Mouse (Mus musculus) forebrain, embryonic 14.5 days (tissue): ENCODE results near the gene Dcst1. TPM values are rescaled to one million over a fixed set of nuclear protein-coding genes. Genes with fewer than 3 reads are reported as not detected.

Source experiments
- ATAC-seq: fragments of 200-750 bp; cut with Nextera tagmentation; 2 replicates; pipeline ENCODE4 v1.8.0; 2017; ENCODE audit warnings: mild to moderate bottlenecking, moderate library complexity
- DNase-seq: peaks from one replicate; pipeline ENCODE4 v3.0.0-alpha.2; 2015; ENCODE audit warnings: low spot score
- H3K27ac ChIP-seq: fragments of 300-500 bp; sonication (generic); 2 replicates; pipeline ENCODE4 v1.5.1; 2014; ENCODE audit warnings: low read depth, mild to moderate bottlenecking, control low read depth, low read length, moderate library complexity
- H3K27me3 ChIP-seq: fragments of 300-500 bp; sonication (generic); replicated peaks from 2 replicates; pipeline ENCODE4 v1.6.1; 2014; ENCODE audit warnings: low read length, control low read depth, mixed read lengths; ENCODE audit not compliant: control insufficient read depth, insufficient read depth
- H3K36me3 ChIP-seq: fragments of 300-500 bp; sonication (generic); 2 replicates; pipeline ENCODE4 v1.6.1; 2014; ENCODE audit warnings: low read length, control low read depth; ENCODE audit not compliant: control insufficient read depth, insufficient read depth
- H3K4me1 ChIP-seq: fragments of 300-500 bp; sonication (generic); 2 replicates; pipeline ENCODE4 v1.6.1; 2014; ENCODE audit warnings: antibody characterized with exemption, low read length, control low read depth; ENCODE audit not compliant: control insufficient read depth, insufficient read depth
- H3K4me2 ChIP-seq: fragments of 300-500 bp; sonication (generic); 2 replicates; pipeline ENCODE4 v1.6.1; 2014; ENCODE audit warnings: mild to moderate bottlenecking, control low read depth, low read length
- H3K4me3 ChIP-seq: fragments of 300-500 bp; sonication (generic); 2 replicates; pipeline ENCODE4 v1.5.1; 2014; ENCODE audit warnings: low read depth, low read length, control low read depth
- H3K9ac ChIP-seq: fragments of 300-500 bp; sonication (generic); 2 replicates; pipeline ENCODE4 v1.6.1; 2014; ENCODE audit warnings: mild to moderate bottlenecking, low read length, control low read depth, moderate library complexity
- H3K9me3 ChIP-seq: fragments of 300-500 bp; sonication (generic); replicated peaks from 2 replicates; pipeline ENCODE4 v1.6.1; 2016; ENCODE audit warnings: low read length, control low read depth, mixed read lengths; ENCODE audit not compliant: control insufficient read depth
- WGBS: fragments of 180-500 bp; shearing (Covaris S2); extraction: QIAGEN DNeasy Blood & Tissue Kit; methylation state at CpG from one replicate; pipeline ENCODE4 v1.1.7; 2014; 5-methylcytosine and 5-hydroxymethylcytosine counted together
- polyA plus RNA-seq: library from polyadenylated mRNA; unstranded; fragments of >200 nt; fragmentation: Nextera tagmentation; extraction: Ambion mirVana; gene quantifications from 2 replicates; pipeline ENCODE4 v1.2.1, GENCODE M21; 2014

The Dcst1 gene
- polyA plus RNA-seq, 1 experiment from 2014 or later: 0.83 TPM

DNA sequence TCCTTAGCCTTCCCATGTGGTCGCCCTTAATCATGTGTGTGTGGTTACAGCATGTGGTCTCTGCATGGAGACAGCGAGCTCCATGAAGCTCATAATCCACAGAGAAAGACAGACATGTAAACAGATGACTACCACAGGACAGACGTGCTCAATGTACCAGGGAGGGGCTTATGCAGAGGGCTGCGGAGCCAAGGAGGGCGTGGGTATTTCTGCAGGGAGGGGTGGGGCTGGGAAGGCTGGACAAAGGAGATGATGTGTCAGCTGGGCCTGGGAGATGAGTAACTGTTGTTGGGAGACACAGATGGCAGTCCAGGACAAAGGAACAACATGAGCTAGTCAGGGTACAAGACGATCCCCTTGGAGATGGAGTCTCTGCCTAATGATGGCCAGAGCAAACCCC, 5.4 kb downstream of the Dcst1 start:
- ATAC-seq (no peak), DNase-seq (no peak)
- H3K4me2 ChIP-seq: no peak overlapping the region
- H3K4me1 ChIP-seq: no peaks in the 10 kb centered on the region
- no peaks in the 10 kb centered on the region for H3K27me3 ChIP-seq
- 74% methylated on average over 6 of the region's 6 CpGs for WGBS
- no peaks in the 10 kb centered on the region for H3K9me3 ChIP-seq
- H3K9ac ChIP-seq: no peak overlapping the region
- no peaks in the 10 kb centered on the region for H3K36me3 ChIP-seq
- no peak overlapping the region for H3K4me3 ChIP-seq
- H3K27ac ChIP-seq: no peak overlapping the region

DNA sequence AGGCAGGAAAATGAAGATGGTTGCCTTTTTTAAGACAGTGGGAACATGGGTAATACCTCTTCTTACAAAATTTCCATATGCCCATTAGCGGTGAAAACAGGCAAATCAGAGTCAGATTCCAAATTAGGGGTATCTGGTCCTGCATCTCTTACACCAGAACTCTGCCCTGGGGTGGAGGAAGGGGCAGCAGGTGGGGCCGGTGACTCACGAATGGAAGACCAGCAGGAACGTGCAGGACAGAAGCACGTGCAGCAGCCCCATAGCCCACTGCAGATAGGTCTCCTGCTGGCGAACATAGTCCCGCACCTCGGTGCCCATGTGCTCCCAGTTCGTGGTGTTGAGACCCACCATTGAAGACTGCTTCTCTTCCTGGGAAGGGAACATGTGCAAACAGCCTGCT, 9.0 kb downstream of the Dcst1 start:
- Histone ChIP-seq H3K27me3 (no peaks in the 10 kb centered on the region), H3K27ac (no peak overlapping the region), H3K36me3 (no peaks in the 10 kb centered on the region), H3K4me1 (no peaks in the 10 kb centered on the region), H3K9me3 (no peaks in the 10 kb centered on the region), H3K9ac (no peak overlapping the region), H3K4me2 (no peak overlapping the region), H3K4me3 (no peak overlapping the region)
- ATAC-seq (no peak), DNase-seq (no peak)
- 65% methylated on average over 9 of the region's 9 CpGs for WGBS

DNA sequence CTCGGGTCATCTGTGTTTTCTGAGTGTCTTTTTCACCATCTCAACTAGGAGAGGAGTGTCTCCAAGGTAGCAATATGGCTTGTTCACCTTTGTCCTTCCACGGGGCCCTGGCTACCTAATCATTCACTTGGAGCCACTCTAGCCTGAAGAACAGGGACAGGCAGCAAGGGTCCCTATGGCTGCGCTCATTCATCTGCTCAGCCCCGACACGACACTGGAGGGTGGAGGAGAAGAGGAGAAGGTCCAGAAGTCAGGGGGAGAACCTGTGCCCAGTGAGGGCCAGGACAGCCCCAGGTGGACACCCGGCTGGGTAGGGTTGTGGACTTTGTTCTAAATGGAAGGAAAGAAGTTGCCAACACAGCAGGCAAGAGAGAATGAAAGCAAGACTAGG, 9.5 kb downstream of the Dcst1 start:
- DNase-seq (no peak), ATAC-seq (no peak)
- Histone ChIP-seq H3K4me2 (no peak overlapping the region), H3K9ac (no peak overlapping the region), H3K9me3 (no peaks in the 10 kb centered on the region), H3K4me3 (no peak overlapping the region), H3K27me3 (no peaks in the 10 kb centered on the region), H3K4me1 (no peaks in the 10 kb centered on the region), H3K27ac (no peak overlapping the region), H3K36me3 (no peaks in the 10 kb centered on the region)
- 78% methylated on average over 6 of the region's 6 CpGs for WGBS

GRCm38 (mm10) chr3:89354816-89355511, 10.1 kb downstream of the Dcst1 start:
- Histone ChIP-seq H3K27me3 (no peaks in the 10 kb centered on the region), H3K4me2 (no peak overlapping the region), H3K36me3 (no peaks in the 10 kb centered on the region), H3K9me3 (no peaks in the 10 kb centered on the region), H3K4me1 (no peaks in the 10 kb centered on the region), H3K9ac (no peak overlapping the region), H3K27ac (no peak overlapping the region), H3K4me3 (no peak overlapping the region)
- 19% methylated on average over 5 of the region's 5 CpGs for WGBS
- ATAC-seq: peak; percentile 18; the same call in 1 of the 2 replicates
- DNase-seq: peak; percentile 84

GRCm38 (mm10) chr3:89351271-89351670, 13.8 kb downstream of the Dcst1 start:
- H3K4me1 ChIP-seq: peaks cover 5% of the 10 kb centered on the region; the same call in 1 of the 2 replicates
- no peak overlapping the region for H3K4me2 ChIP-seq
- ATAC-seq (no peak), DNase-seq (no peak)
- 85% methylated on average over 5 of the region's 5 CpGs for WGBS
- no peak overlapping the region for H3K4me3 ChIP-seq
- no peaks in the 10 kb centered on the region for H3K27me3 ChIP-seq
- H3K9ac ChIP-seq: no peak overlapping the region
- H3K9me3 ChIP-seq: no peaks in the 10 kb centered on the region
- H3K36me3 ChIP-seq: no peaks in the 10 kb centered on the region
- H3K27ac ChIP-seq: no peak overlapping the region

DNA sequence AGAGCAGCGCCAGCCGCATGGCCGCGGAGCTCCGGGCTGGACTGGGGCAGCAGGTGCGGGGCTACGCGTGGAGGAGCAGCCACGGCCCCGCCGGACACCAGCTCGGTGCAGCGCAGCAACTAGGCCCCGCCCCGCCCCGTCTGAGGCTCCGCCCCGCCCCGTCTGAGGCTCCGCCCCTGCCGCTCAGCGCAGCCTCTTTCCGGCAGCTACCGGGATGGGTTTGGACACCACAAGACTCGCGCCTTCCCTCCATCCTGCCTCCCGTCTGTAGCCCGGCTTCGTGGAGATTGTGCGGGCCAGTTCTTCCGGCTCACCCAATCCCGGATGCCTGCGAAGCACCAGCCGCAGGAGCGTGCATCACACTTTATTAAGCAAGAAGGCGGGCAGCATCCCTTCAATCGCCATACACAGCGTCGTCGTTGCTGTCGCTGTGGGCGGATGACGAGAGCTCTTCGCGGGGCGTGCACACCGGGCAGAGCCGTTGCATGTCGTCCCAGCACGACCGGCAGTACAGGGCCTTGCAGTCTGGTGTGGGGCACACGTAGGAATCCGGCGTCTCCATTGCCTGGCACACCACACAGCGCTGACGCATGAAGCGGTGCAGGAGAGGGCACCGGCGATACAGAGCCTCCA, 15.1 kb downstream of the Dcst1 start, which contains the start of gene Adam15:
Gene Adam15 (minus strand): TSS at position 128 of the 633 bp plus-strand sequence.
- DNase-seq (peak; percentile 86), ATAC-seq (peak; percentile 95)
- H3K9ac ChIP-seq: peak within 1 kb of the TSS; percentile 69
- H3K27me3 ChIP-seq: no peaks in the 10 kb centered on the region
- peaks cover 5% of the 10 kb centered on the region; the same call in 1 of the 2 replicates for H3K4me1 ChIP-seq
- H3K9me3 ChIP-seq: no peaks in the 10 kb centered on the region
- WGBS: under 1% methylated on average over 59 of the region's 59 CpGs
- peak within 1 kb of the TSS; percentile 61 for H3K27ac ChIP-seq
- no peaks in the 10 kb centered on the region for H3K36me3 ChIP-seq
- peak within 1 kb of the TSS; percentile 51 for H3K4me3 ChIP-seq
- H3K4me2 ChIP-seq: peak within 1 kb of the TSS; percentile 90

DNA sequence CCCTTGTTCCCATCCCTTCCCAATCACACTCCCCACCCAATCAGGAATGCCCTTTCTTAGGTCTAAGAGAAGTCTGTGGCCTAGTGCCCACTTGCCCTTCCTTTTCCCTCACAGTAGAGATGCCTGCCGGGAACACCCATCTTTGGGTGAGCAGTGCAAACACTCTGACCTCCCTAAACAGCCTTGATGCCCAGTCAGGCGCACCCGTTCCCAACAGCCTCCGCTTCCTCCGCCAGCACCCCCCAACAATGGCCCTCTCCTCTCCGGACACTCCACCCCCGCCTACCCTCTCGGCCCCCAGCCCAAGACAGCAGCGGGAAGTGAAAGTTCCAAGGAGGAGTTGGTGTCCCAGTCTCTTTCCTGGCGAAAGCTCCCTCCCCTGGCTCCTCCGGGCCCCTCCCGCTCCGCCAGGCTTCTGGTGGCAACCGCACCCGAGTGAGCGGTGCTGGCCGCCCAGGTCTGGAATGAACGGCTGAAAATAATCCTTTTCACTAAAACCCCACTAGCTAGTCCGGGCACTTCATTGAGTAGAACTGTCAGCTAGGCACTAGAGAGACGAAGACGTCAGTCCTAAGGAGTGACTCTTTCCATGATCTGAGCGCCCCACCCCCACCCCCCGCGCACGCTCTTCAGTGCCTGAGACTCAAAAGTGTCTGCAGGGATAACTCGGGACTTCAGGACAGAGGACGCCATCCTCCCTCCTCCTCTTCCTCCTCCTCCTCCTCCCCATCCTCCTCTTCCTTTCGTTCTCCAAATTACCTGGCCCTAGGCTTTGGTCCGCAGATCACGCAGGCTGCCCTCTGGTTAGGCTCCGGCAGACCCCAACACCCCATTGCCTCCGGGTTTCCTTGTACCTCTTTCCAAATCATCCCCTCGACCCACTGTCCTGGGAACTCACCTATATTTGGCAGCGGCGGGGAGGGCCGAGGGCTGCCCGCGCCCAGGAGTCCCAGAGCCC, 15.9 kb downstream of the Dcst1 start:
- peak overlapping the region; percentile 90 for H3K4me2 ChIP-seq
- H3K36me3 ChIP-seq: peaks cover 3% of the 10 kb centered on the region; the same call in 1 of the 2 replicates
- ATAC-seq (peak; percentile 49), DNase-seq (peak; percentile 35)
- WGBS: under 1% methylated on average over 38 of the region's 38 CpGs
- peaks cover 5% of the 10 kb centered on the region; the same call in 1 of the 2 replicates for H3K4me1 ChIP-seq
- peak overlapping the region; percentile 51 for H3K4me3 ChIP-seq
- no peaks in the 10 kb centered on the region for H3K9me3 ChIP-seq
- H3K9ac ChIP-seq: peak overlapping the region; percentile 69
- 0 out of 2 replicates have a peak overlapping the region, but pooled peaks have one; percentile 61 for H3K27ac ChIP-seq
- H3K27me3 ChIP-seq: no peaks in the 10 kb centered on the region

DNA sequence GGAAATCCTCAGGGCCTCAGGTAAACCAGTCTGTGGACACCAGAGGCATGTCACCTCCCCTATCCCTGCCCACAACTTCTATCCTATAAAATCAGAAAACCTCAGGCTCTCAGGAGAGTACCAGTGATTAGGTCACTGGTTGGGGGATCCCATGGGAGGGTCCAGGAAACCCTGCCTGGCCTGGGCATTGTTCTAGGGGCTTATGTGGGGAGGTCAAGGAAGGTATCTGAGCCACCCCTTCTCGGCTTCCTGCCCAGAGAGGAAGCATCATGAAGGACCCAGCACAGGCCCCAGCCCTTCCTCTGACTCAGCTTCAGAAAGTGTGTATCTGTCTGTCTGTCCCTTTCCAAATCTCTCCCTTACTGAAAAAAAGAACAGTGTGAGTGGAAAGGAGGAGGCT, 17.1 kb downstream of the Dcst1 start:
- ATAC-seq: no peak
- H3K9ac ChIP-seq: no peak overlapping the region
- H3K4me3 ChIP-seq: no peak overlapping the region
- H3K4me1 ChIP-seq: peaks cover 5% of the 10 kb centered on the region; the same call in 1 of the 2 replicates
- H3K9me3 ChIP-seq: no peaks in the 10 kb centered on the region
- no peak overlapping the region for H3K4me2 ChIP-seq
- H3K27ac ChIP-seq: no peak overlapping the region
- no peak for DNase-seq
- H3K36me3 ChIP-seq: peaks cover 12% of the 10 kb centered on the region; the same call in 1 of the 2 replicates
- H3K27me3 ChIP-seq: no peaks in the 10 kb centered on the region
- WGBS: 50% methylated on average over 1 of the region's 1 CpGs
